Mouse (Mus musculus) heart, embryonic 12.5 days (tissue): Measurements from ENCODE around the gene Olfr1339. TPM values are rescaled to one million over a fixed set of nuclear protein-coding genes. Genes with fewer than 3 reads are reported as not detected.

ENCODE experiments used
- ATAC-seq: fragments of 200-750 bp; cut with Nextera tagmentation; 2 replicates; pipeline ENCODE4 v1.8.0; 2017; ENCODE audit warnings: moderate TSS enrichment, moderate library complexity; ENCODE audit not compliant: insufficient number of reproducible peaks, low FRiP score
- H3K27ac ChIP-seq: fragments of 300-500 bp; sonication (generic); 2 replicates; pipeline ENCODE4 v1.5.1; 2016; ENCODE audit warnings: mild to moderate bottlenecking, moderate library complexity; ENCODE audit not compliant: poor library complexity, severe bottlenecking
- H3K27me3 ChIP-seq: fragments of 300-500 bp; sonication (generic); replicated peaks from 2 replicates; pipeline ENCODE4 v1.6.1; 2016; ENCODE audit warnings: mild to moderate bottlenecking, moderate library complexity
- H3K36me3 ChIP-seq: fragments of 300-500 bp; sonication (generic); 2 replicates; pipeline ENCODE4 v1.6.1; 2016; ENCODE audit warnings: mild to moderate bottlenecking, moderate library complexity
- H3K4me1 ChIP-seq: fragments of 300-500 bp; sonication (generic); replicated peaks from 2 replicates; pipeline ENCODE4 v1.6.1; 2016; ENCODE audit warnings: mild to moderate bottlenecking
- H3K4me2 ChIP-seq: fragments of 300-500 bp; sonication (generic); 2 replicates; pipeline ENCODE4 v1.6.1; 2016; ENCODE audit warnings: mild to moderate bottlenecking, moderate library complexity
- H3K4me3 ChIP-seq: fragments of 300-500 bp; sonication (generic); 2 replicates; pipeline ENCODE4 v1.5.1; 2016; ENCODE audit warnings: mild to moderate bottlenecking
- H3K9ac ChIP-seq: fragments of 300-500 bp; sonication (generic); 2 replicates; pipeline ENCODE4 v1.6.1; 2016; ENCODE audit warnings: mild to moderate bottlenecking, moderate library complexity
- H3K9me3 ChIP-seq: fragments of 300-500 bp; sonication (generic); replicated peaks from 2 replicates; pipeline ENCODE4 v1.6.1; 2016; ENCODE audit warnings: mild to moderate bottlenecking, moderate library complexity
- WGBS: fragments of 180-500 bp; shearing (Covaris S2); methylation state at CpG from one replicate; pipeline ENCODE4 v1.1.7; 2016; 5-methylcytosine and 5-hydroxymethylcytosine counted together
- polyA plus RNA-seq: library from polyadenylated mRNA; unstranded; fragments of >200 nt; fragmentation: Nextera tagmentation; extraction: Ambion mirVana; gene quantifications from 2 replicates; pipeline ENCODE4 v1.2.1, GENCODE M21; 2016

The Olfr1339 gene
- not detected in 2 replicates for polyA plus RNA-seq

- no peaks in the 10 kb centered on the region for H3K9me3 ChIP-seq
- H3K27me3 ChIP-seq, result no peaks in the 10 kb centered on the region
- H3K27ac ChIP-seq, result no peak within 1 kb of the TSS
- no peaks in the 10 kb centered on the region for H3K4me1 ChIP-seq
- H3K4me3 ChIP-seq, result no peak within 1 kb of the TSS
- no peak within 1 kb of the TSS for H3K9ac ChIP-seq
- WGBS, result 89% methylated on average over 1 of the region's 1 CpGs
- ATAC-seq, result no peak
- no peaks in the 10 kb centered on the region for H3K36me3 ChIP-seq
- H3K4me2 ChIP-seq, result no peak within 1 kb of the TSS
Observed at GRCm38 (mm10) chr4:118731875-118732274, at the start of gene Olfr1339. TSS of gene Olfr1339 (plus strand) at chr4:118732175.

DNA sequence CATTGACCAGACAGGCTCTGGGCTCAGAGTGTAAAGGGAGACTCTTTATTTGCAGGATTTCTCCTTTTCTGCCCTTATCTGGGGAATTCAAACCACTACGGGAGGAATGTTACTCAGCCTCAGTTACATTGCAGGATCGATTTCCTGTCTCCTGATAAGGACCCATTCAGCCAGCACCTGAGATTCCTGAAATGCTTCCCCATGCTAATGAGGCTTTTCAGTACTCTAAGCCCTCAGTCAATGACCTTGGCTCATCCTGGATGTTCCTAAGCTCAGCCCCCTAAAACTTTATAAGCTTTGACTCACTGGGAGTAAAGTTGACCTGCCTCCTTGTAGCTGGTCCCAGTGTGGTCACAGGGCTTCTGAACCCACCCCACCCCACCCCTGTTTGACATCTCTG is 44.9 kb upstream of the Olfr1339 start:
- no peak for ATAC-seq
- Histone ChIP-seq H3K9me3 (0 out of 2 replicates have a peak, but pooled peaks cover 2% of the 10 kb centered on the region), H3K4me3 (no peak overlapping the region), H3K27ac (no peak overlapping the region), H3K4me2 (no peak overlapping the region), H3K4me1 (no peaks in the 10 kb centered on the region), H3K9ac (no peak overlapping the region), H3K36me3 (no peaks in the 10 kb centered on the region), H3K27me3 (no peaks in the 10 kb centered on the region)
- 3% methylated on average over 2 of the region's 2 CpGs for WGBS

GRCm38 (mm10) chr4:118692412-118692973 is 39.5 kb upstream of the Olfr1339 start, which contains the start of gene Olfr1342:
TSS of gene Olfr1342 (minus strand) at chr4:118692756.
- Histone ChIP-seq H3K9ac (no peak within 1 kb of the TSS), H3K4me1 (no peaks in the 10 kb centered on the region), H3K27ac (no peak within 1 kb of the TSS), H3K36me3 (no peaks in the 10 kb centered on the region), H3K9me3 (0 out of 2 replicates have a peak, but pooled peaks cover 2% of the 10 kb centered on the region), H3K4me3 (no peak within 1 kb of the TSS), H3K27me3 (peaks cover 4% of the 10 kb centered on the region; the same call in 1 of the 2 replicates), H3K4me2 (no peak within 1 kb of the TSS)
- 51% methylated on average over 12 of the region's 12 CpGs for WGBS
- no peak for ATAC-seq

GRCm38 (mm10) chr4:118693812-118694211 is 38.2 kb upstream of the Olfr1339 start:
- WGBS, result 40% methylated on average over 2 of the region's 2 CpGs
- no peaks in the 10 kb centered on the region for H3K36me3 ChIP-seq
- H3K9ac ChIP-seq, result no peak overlapping the region
- H3K4me2 ChIP-seq, result no peak overlapping the region
- no peak overlapping the region for H3K4me3 ChIP-seq
- no peaks in the 10 kb centered on the region for H3K9me3 ChIP-seq
- H3K27ac ChIP-seq, result no peak overlapping the region
- ATAC-seq, result no peak
- H3K27me3 ChIP-seq, result peaks cover 4% of the 10 kb centered on the region; the same call in 1 of the 2 replicates
- no peaks in the 10 kb centered on the region for H3K4me1 ChIP-seq

DNA sequence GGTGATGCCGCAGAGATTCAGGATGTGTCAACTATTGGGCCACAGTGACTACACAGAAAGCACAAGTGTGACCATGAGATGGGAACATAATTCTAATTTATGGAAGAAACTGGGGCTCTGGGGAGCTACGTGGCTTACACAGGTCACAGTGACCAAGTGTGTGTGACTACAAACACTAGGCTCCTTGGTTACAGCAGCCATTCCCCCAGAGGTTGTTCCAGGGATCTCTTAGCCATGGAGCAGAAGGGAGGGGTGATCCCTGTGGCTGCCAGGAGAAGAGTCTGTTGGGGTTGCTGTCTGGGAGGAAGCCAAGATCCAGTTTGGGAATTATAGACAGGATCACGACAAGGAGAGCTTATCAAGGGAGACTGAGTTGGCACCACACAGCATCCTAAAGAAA is 28.8 kb upstream of the Olfr1339 start, which contains the start of gene Olfr1341:
TSS of gene Olfr1341 (plus strand) at position 301 of the 400 bp plus-strand sequence.
- Histone ChIP-seq H3K27ac (no peak within 1 kb of the TSS), H3K9ac (no peak within 1 kb of the TSS), H3K36me3 (no peaks in the 10 kb centered on the region), H3K9me3 (no peaks in the 10 kb centered on the region), H3K27me3 (0 out of 2 replicates have a peak, but pooled peaks cover 3% of the 10 kb centered on the region), H3K4me1 (no peaks in the 10 kb centered on the region), H3K4me2 (no peak within 1 kb of the TSS), H3K4me3 (no peak within 1 kb of the TSS)
- WGBS, result 70% methylated on average over 3 of the region's 3 CpGs
- no peak for ATAC-seq

- Histone ChIP-seq H3K4me3 (no peak overlapping the region), H3K9ac (no peak overlapping the region), H3K4me2 (no peak overlapping the region), H3K4me1 (no peaks in the 10 kb centered on the region), H3K27me3 (0 out of 2 replicates have a peak, but pooled peaks cover 3% of the 10 kb centered on the region), H3K36me3 (no peaks in the 10 kb centered on the region), H3K27ac (no peak overlapping the region), H3K9me3 (no peaks in the 10 kb centered on the region)
- 74% methylated on average over 5 of the region's 5 CpGs for WGBS
- ATAC-seq, result no peak
Observed at GRCm38 (mm10) chr4:118708086-118708485, 23.9 kb upstream of the Olfr1339 start.

DNA sequence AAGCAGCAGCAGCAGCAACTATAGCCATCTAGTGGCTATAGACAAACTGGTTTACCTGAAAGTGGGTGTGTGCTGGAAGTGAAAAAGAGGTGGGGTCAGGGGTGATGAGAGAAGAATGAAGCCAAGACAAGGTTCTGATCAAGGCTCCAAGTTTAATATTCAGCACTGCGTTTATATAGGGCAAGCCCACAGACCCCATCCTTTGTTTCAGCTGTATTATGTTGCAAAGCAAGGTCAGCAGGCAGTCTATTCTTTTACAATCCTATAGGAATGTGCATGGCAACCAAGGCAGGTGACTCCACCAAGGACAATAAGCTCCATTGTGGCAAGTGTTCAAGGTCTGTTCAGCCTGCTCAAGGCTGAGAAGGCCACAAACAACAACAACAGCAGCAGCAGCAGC is 20.3 kb upstream of the Olfr1339 start:
- WGBS, result 65% methylated on average over 1 of the region's 1 CpGs

GRCm38 (mm10) chr4:118719838-118720237 is 12.1 kb upstream of the Olfr1339 start, which contains the start of gene Olfr1340:
TSS of gene Olfr1340 (plus strand) at chr4:118720138.
- no peak within 1 kb of the TSS for H3K9ac ChIP-seq
- no peaks in the 10 kb centered on the region for H3K9me3 ChIP-seq
- H3K36me3 ChIP-seq, result no peaks in the 10 kb centered on the region
- H3K4me1 ChIP-seq, result no peaks in the 10 kb centered on the region
- H3K4me3 ChIP-seq, result no peak within 1 kb of the TSS
- H3K27ac ChIP-seq, result no peak within 1 kb of the TSS
- H3K4me2 ChIP-seq, result no peak within 1 kb of the TSS
- no peaks in the 10 kb centered on the region for H3K27me3 ChIP-seq
- ATAC-seq, result no peak

More for the DNA sequence above, 20.3 kb upstream of the Olfr1339 start:
- Histone ChIP-seq H3K27me3 (0 out of 2 replicates have a peak, but pooled peaks cover 3% of the 10 kb centered on the region), H3K4me3 (no peak overlapping the region), H3K9me3 (no peaks in the 10 kb centered on the region), H3K36me3 (no peaks in the 10 kb centered on the region), H3K27ac (no peak overlapping the region), H3K9ac (no peak overlapping the region), H3K4me2 (no peak overlapping the region), H3K4me1 (no peaks in the 10 kb centered on the region)
- no peak for ATAC-seq

DNA sequence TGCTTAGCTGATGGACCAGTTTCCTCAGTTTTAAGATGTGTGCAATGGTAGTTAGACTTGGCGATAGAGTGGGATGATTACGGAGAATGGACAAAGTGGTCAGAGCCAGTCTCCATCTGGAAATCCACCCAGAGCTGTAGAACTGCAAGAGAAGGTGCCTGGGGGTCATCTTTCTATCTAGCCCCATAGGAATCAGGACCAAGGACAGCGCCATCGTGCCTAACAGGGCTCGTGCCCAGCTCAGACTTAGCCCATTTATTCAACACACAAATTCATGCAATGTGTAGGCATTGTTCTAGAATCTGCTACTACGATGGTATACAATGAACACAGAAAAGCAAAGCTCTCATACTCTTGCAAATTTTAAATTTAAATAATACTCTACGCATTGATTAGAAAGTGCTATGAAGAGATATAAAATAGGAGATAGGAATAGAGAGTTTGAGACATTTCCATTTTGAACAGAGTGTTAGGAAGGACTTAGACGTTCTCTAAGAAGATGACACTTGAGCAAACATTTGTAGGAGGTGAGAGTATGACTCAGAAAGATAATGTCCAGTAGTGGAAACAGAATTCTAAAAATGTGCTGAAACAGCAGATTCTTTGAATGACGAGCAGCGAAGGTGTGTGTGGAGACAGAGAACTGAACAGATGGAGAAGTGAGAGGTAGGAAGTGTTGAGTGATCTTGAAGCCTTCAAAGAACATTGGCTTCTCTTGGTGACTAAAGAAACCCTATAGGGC is 10.1 kb upstream of the Olfr1339 start:
- Histone ChIP-seq H3K4me1 (no peaks in the 10 kb centered on the region), H3K9ac (no peak overlapping the region), H3K27ac (no peak overlapping the region), H3K36me3 (no peaks in the 10 kb centered on the region), H3K9me3 (no peaks in the 10 kb centered on the region), H3K4me2 (no peak overlapping the region), H3K27me3 (no peaks in the 10 kb centered on the region), H3K4me3 (no peak overlapping the region)
- ATAC-seq, result no peak
- 44% methylated on average over 10 of the region's 10 CpGs for WGBS

- WGBS, result 52% methylated on average over 3 of the region's 3 CpGs
- H3K4me1 ChIP-seq, result 0 out of 2 replicates have a peak, but pooled peaks cover 5% of the 10 kb centered on the region
- H3K27ac ChIP-seq, result no peak overlapping the region
- H3K27me3 ChIP-seq, result peaks cover 31% of the 10 kb centered on the region
- ATAC-seq, result no peak
- H3K9me3 ChIP-seq, result 0 out of 2 replicates have a peak, but pooled peaks cover 3% of the 10 kb centered on the region
- H3K4me3 ChIP-seq, result no peak overlapping the region
- no peak overlapping the region for H3K4me2 ChIP-seq
- no peak overlapping the region for H3K9ac ChIP-seq
- H3K36me3 ChIP-seq, result no peaks in the 10 kb centered on the region
Observed at GRCm38 (mm10) chr4:118739574-118739973, 7.6 kb downstream of the Olfr1339 start.

- 6% methylated on average over 11 of the region's 11 CpGs for WGBS
- 0 out of 2 replicates have a peak, but pooled peaks cover 5% of the 10 kb centered on the region for H3K4me1 ChIP-seq
- peak overlapping the region; percentile 33 for H3K4me2 ChIP-seq
- H3K27me3 ChIP-seq, result peaks cover 31% of the 10 kb centered on the region
- peaks cover 4% of the 10 kb centered on the region; the same call in 1 of the 2 replicates for H3K9me3 ChIP-seq
- no peak for ATAC-seq
- H3K9ac ChIP-seq, result no peak overlapping the region
- no peaks in the 10 kb centered on the region for H3K36me3 ChIP-seq
- H3K4me3 ChIP-seq, result no peak overlapping the region
- H3K27ac ChIP-seq, result no peak overlapping the region
Observed at GRCm38 (mm10) chr4:118740988-118741698, 9.2 kb downstream of the Olfr1339 start.
